Mouse (Mus musculus) erythroblast, embryonic 14.5 days (primary cell): ENCODE results near the gene Zdhhc20.

Source experiments
- GATA1 ChIP-seq: IDR thresholded peaks from 2 replicates; pipeline ENCODE4 v1.6.1; 2012; ENCODE audit warnings: low read length, inconsistent platforms, mixed read lengths
- TAL1 ChIP-seq: IDR thresholded peaks from 3 replicates; pipeline ENCODE4 v1.6.1; 2012; ENCODE audit warnings: low read length, inconsistent platforms, mixed read lengths

DNA sequence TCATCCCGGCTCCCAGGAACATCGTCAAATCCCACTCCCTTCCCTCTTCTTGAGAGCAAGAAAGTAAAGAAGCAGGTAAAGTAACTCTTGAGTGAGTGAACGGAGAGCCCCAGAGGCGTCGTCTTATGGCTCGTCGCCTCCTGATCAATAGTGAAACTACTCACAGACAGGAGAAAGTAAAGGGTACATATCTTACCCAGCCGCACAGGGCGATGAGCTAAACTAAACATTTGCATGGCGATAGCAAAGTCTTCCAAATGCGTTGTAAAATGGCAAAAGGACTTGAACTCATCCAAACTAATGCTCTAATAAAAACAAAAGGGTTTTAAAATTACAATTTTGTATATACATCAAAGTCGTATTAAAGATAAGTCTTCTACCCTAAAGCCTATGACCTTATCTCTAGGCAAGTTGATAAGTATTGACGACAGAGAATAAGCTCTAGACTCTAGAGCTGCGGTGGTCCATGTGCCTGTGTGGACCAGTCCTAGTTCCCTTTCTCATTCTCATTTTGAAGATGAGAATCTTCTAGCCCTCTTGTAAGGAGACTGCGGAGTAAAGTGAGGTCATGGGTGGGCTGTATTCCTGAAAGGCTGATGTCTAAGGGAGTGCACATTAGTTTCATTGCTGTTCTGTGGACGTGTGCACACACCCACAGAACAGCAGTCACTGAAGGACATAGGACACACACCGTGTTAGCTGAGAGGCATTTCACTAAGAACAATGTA, 29.2 kb upstream of the Zdhhc20 start:
- TF ChIP-seq GATA1 (no peak), TAL1 (no peak)
